Mouse (Mus musculus) kidney, embryonic 16.5 days (tissue): ENCODE results near the gene Muc5b. TPM values are rescaled to one million over a fixed set of nuclear protein-coding genes. Genes with fewer than 3 reads are reported as not detected.

Source experiments
- ATAC-seq: fragments of 200-750 bp; cut with Nextera tagmentation; 2 replicates; pipeline ENCODE4 v1.8.0; 2017; ENCODE audit warnings: moderate TSS enrichment; ENCODE audit not compliant: low FRiP score, low TSS enrichment
- H3K27ac ChIP-seq: fragments of 300-500 bp; sonication (generic); 2 replicates; pipeline ENCODE4 v1.5.1; 2014; ENCODE audit warnings: low read length
- H3K27me3 ChIP-seq: fragments of 300-500 bp; sonication (generic); 2 replicates; pipeline ENCODE4 v1.6.1; 2014; ENCODE audit warnings: low read length, control low read depth, mixed read lengths; ENCODE audit not compliant: insufficient read depth
- H3K36me3 ChIP-seq: fragments of 300-500 bp; sonication (generic); 2 replicates; pipeline ENCODE4 v1.6.1; 2014; ENCODE audit warnings: low read length, control low read depth, mixed read lengths; ENCODE audit not compliant: insufficient read depth
- H3K4me1 ChIP-seq: fragments of 300-500 bp; sonication (generic); 2 replicates; pipeline ENCODE4 v1.6.1; 2014; ENCODE audit warnings: low read length, control low read depth, mixed read lengths; ENCODE audit not compliant: insufficient read depth
- H3K4me2 ChIP-seq: fragments of 300-500 bp; sonication (generic); replicated peaks from 2 replicates; pipeline ENCODE4 v1.6.1; 2014; ENCODE audit warnings: low read depth, low read length
- H3K4me3 ChIP-seq: fragments of 300-500 bp; sonication (generic); 2 replicates; pipeline ENCODE4 v1.5.1; 2014; ENCODE audit warnings: mild to moderate bottlenecking, low read length
- H3K9ac ChIP-seq: fragments of 300-500 bp; sonication (generic); replicated peaks from 2 replicates; pipeline ENCODE4 v1.6.1; 2014; ENCODE audit warnings: low read length
- H3K9me3 ChIP-seq: fragments of 300-500 bp; sonication (generic); 2 replicates; pipeline ENCODE4 v1.6.1; 2016; ENCODE audit warnings: low read length, control low read depth
- WGBS: fragments of 180-500 bp; shearing (Covaris S2); extraction: QIAGEN DNeasy Blood & Tissue Kit; methylation state at CpG from one replicate; pipeline ENCODE4 v1.1.7; 2014; 5-methylcytosine and 5-hydroxymethylcytosine counted together
- polyA plus RNA-seq: library from polyadenylated mRNA; unstranded; fragments of >200 nt; fragmentation: Nextera tagmentation; extraction: Ambion mirVana; gene quantifications from 2 replicates; pipeline ENCODE4 v1.2.1, GENCODE M21; 2015

Muc5b gene
- polyA plus RNA-seq, 1 experiment from 2014 or later = 0.02 TPM

DNA sequence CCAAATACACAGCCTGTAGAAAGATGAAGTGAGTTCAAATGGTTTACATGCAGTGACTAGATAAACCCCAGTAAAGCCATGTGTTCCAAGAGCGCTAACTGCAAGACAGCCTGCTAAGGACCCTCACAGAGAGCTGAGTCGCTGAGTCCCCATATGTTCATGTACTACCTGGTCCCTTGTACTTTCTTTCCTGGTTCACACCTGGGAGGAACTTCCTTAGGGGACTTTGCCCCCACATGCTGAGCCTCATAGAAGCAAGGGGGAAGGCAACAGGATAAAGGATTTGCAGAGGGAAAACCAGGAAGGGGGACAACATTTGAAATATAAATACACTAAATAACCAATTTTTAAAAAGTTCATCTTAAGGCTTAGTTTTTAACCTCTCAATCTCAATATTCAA lies 39.9 kb downstream of the Muc5b start:
- no peaks in the 10 kb centered on the region for H3K9me3 ChIP-seq
- H3K27ac ChIP-seq = no peak overlapping the region
- no peak overlapping the region for H3K4me3 ChIP-seq
- ATAC-seq = no peak
- no peak overlapping the region for H3K9ac ChIP-seq
- H3K27me3 ChIP-seq = no peaks in the 10 kb centered on the region
- H3K4me1 ChIP-seq = no peaks in the 10 kb centered on the region
- no peak overlapping the region for H3K4me2 ChIP-seq
- 93% methylated on average over 2 of the region's 2 CpGs for WGBS
- H3K36me3 ChIP-seq = peaks cover 33% of the 10 kb centered on the region

DNA sequence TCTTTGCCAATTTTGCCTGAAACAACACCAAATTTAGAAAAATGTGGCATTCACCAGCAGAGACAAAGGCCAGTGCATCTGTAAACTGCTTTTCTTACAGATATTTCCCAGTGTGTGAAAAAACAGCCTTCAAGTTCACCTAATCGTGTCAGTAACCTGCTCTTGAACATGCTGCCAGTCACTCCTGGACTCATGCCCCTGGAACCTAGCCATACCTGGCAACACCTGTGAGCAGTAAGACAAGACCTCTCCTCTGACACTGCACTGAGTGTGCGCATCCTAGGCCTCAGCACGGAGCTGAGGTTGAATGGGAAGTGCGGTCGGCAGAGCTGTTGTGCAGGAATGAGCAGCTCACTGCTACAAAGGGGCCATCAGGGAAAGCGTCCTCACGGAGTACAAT lies 53.3 kb downstream of the Muc5b start:
- Histone ChIP-seq H3K27me3 (no peaks in the 10 kb centered on the region), H3K36me3 (peaks cover 46% of the 10 kb centered on the region)
- whole genome bisulfite sequencing = 94% methylated on average over 7 of the region's 7 CpGs

DNA sequence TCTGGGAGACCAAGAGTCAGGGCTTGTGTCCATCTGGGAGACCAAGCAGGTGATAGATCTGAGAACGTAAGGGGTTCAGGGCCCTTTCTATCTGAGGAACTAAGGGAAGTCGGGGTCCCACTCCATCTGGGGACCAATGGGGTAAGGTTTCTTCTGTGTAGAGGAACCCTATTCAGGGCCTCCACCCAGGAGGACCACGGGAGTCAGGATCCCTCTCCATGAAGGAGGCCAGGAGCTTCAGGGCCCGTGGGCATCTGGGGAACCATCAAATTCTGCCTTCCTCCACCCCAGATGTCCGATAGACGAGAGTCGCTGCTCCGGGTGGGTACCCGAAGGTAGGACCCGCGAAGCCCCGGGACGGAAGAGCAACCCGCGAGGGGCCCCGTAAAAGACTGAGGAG lies 63.0 kb downstream of the Muc5b start:
- H3K9ac ChIP-seq = peak overlapping the region; percentile 98
- no peaks in the 10 kb centered on the region for H3K36me3 ChIP-seq
- H3K4me2 ChIP-seq = peak overlapping the region; percentile 92
- ATAC-seq = peak; percentile 62
- peaks cover 8% of the 10 kb centered on the region for H3K27me3 ChIP-seq
- peaks cover 23% of the 10 kb centered on the region for H3K4me1 ChIP-seq
- H3K27ac ChIP-seq = peak overlapping the region; percentile 43
- H3K9me3 ChIP-seq = 0 out of 2 replicates have a peak, but pooled peaks cover 4% of the 10 kb centered on the region
- under 1% methylated on average over 16 of the region's 16 CpGs for WGBS
- peak overlapping the region; percentile 89 for H3K4me3 ChIP-seq

More for the DNA sequence above, 53.3 kb downstream of the Muc5b start:
- H3K4me2 ChIP-seq = no peak overlapping the region
- no peak overlapping the region for H3K4me3 ChIP-seq
- H3K9ac ChIP-seq = no peak overlapping the region
- ATAC-seq = no peak
- H3K27ac ChIP-seq = no peak overlapping the region
- H3K9me3 ChIP-seq = no peaks in the 10 kb centered on the region
- H3K4me1 ChIP-seq = no peaks in the 10 kb centered on the region

DNA sequence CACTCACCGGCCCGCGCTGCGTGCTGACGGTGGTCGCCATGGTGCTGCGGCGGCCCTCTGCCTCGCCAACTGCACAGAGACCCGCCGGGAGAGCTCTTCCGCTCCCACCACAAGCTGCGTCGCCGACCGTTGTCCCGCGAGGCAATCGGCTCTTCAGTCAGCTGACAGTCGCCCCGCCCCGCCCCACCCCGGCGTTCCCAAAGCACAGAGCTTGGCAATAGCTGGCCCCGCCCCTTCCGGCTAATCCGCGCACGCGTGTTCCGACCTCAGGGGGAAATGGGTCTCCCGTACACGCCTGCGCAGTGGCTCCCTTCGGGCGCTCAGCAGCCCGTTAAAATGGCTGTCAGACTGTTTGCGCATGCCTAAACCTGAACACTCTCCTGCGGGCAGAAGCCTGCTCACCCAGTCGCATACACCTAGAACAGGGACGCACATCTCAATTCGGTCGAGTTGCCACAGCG lies 63.4 kb downstream of the Muc5b start:
- H3K27me3 ChIP-seq = peaks cover 8% of the 10 kb centered on the region
- H3K4me3 ChIP-seq = peak overlapping the region; percentile 89
- WGBS = 0% methylated on average over 44 of the region's 44 CpGs
- H3K9ac ChIP-seq = peak overlapping the region; percentile 98
- peak overlapping the region; percentile 92 for H3K4me2 ChIP-seq
- H3K9me3 ChIP-seq = 0 out of 2 replicates have a peak, but pooled peaks cover 4% of the 10 kb centered on the region
- peak overlapping the region; percentile 43; the same call in 1 of the 2 replicates for H3K27ac ChIP-seq
- peaks cover 23% of the 10 kb centered on the region for H3K4me1 ChIP-seq
- no peaks in the 10 kb centered on the region for H3K36me3 ChIP-seq
- ATAC-seq = peak; percentile 98

DNA sequence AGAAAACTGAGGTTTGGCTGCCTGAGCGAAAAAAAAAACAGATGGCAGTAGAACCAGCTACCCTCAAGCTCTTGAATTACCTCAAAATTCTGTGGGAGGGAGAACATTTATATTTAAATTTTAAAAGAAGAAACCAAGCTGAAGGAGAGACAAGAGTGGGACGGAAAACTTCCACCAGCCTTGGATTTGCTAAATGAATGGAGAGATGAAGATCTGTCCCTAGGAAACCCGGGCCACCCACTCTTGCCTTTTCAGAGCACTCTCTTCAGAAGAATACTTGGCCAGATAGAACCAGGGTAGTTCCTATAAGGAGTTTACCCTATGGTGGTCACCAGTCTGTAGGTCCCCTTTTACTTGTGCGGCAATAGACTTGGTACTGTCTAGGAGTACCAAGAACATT lies 63.9 kb downstream of the Muc5b start:
- Histone ChIP-seq H3K27ac (no peak overlapping the region), H3K36me3 (no peaks in the 10 kb centered on the region), H3K9ac (peak overlapping the region; percentile 74), H3K4me3 (peak overlapping the region; percentile 89), H3K27me3 (peaks cover 8% of the 10 kb centered on the region), H3K4me1 (peaks cover 23% of the 10 kb centered on the region), H3K9me3 (0 out of 2 replicates have a peak, but pooled peaks cover 4% of the 10 kb centered on the region), H3K4me2 (peak overlapping the region; percentile 65)
- ATAC-seq = no peak
- 65% methylated on average over 4 of the region's 4 CpGs for WGBS

DNA sequence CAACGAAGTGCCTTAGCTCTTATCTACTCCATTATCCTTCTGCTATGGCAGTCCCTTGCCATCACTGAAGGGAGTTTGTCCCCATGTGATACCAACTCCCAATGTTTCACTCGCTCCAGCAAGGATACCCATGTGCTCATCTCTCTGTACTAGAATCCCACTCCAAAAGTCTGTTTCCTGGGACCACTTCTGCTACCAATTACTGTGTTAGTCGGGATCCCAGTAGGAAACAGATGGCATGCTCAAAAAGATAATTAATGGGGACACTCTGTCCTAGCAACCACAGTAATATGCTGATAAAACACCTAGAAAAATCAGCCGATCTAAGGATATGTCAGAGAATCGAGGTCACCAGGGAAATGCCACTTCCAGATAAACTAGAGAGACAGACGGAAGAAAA lies 69.7 kb downstream of the Muc5b start:
- peaks cover 39% of the 10 kb centered on the region for H3K27me3 ChIP-seq
- no peak for ATAC-seq
- H3K4me1 ChIP-seq = no peaks in the 10 kb centered on the region
- H3K9me3 ChIP-seq = 0 out of 2 replicates have a peak, but pooled peaks cover 2% of the 10 kb centered on the region
- no peak overlapping the region for H3K27ac ChIP-seq
- no peak overlapping the region for H3K4me3 ChIP-seq
- 76% methylated on average over 6 of the region's 6 CpGs for WGBS
- H3K4me2 ChIP-seq = no peak overlapping the region
- no peaks in the 10 kb centered on the region for H3K36me3 ChIP-seq
- no peak overlapping the region for H3K9ac ChIP-seq

DNA sequence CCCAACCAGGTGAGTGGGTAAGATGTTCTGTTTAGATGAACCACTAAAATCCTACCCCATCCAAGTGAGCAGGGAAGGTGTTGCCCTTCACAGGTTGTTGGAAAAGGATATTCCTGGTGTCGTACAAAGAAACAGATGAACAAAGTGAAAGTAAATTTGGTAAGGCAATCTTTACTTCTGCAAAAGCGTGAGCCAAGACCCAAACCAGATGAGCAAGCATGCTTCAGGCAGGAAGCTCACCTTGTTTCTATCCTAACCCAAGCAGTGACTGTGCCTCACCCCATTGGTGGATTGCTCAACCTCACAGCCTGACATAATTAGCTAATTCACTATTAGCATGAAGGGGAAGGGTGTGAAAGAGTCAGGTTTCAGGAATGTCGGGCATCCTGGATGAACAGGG lies 72.4 kb downstream of the Muc5b start:
- no peaks in the 10 kb centered on the region for H3K4me1 ChIP-seq
- no peak overlapping the region for H3K9ac ChIP-seq
- no peak overlapping the region for H3K27ac ChIP-seq
- no peaks in the 10 kb centered on the region for H3K9me3 ChIP-seq
- 52% methylated on average over 3 of the region's 3 CpGs for WGBS
- peaks cover 42% of the 10 kb centered on the region for H3K27me3 ChIP-seq
- no peaks in the 10 kb centered on the region for H3K36me3 ChIP-seq
- H3K4me3 ChIP-seq = no peak overlapping the region
- ATAC-seq = no peak
- H3K4me2 ChIP-seq = no peak overlapping the region

DNA sequence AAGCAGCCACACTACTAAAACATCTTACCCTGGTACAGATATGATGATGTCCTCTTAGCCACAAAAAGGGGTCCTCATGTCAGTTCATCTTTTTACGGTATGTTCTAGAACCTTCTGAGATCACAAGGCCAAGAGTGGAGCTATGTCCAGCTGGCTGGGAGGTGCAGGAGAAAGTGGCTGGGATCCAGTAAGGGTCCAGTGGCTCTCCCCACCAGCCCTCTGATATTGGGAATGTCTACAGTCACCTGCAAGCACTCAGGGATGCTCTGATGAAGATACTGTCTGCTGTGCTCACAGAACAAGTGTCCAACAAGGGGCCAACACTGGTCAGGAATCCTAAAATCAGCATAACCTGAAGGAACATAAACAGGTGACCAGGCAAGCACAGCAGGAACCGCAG lies 79.5 kb downstream of the Muc5b start, which contains the start of gene Tollip:
TSS of gene Tollip (minus strand) at position 101 of the 400 bp plus-strand sequence.
- WGBS = 85% methylated on average over 2 of the region's 2 CpGs
- Histone ChIP-seq H3K4me1 (no peaks in the 10 kb centered on the region), H3K9ac (no peak within 1 kb of the TSS), H3K27ac (no peak within 1 kb of the TSS), H3K36me3 (no peaks in the 10 kb centered on the region), H3K27me3 (peaks cover 11% of the 10 kb centered on the region), H3K4me2 (no peak within 1 kb of the TSS), H3K9me3 (no peaks in the 10 kb centered on the region), H3K4me3 (no peak within 1 kb of the TSS)
- no peak for ATAC-seq

Other genes starting within 250 kb of the Muc5b start
- gene Muc6, start 183.8 kb upstream of the Muc5b start, polyA plus RNA-seq = 0.24 and 0.26 TPM in 2 replicates
- 0.17 and 0.45 TPM in 2 replicates for gene Muc2, start 148.7 kb upstream of the Muc5b start, polyA plus RNA-seq
- not detected in 2 replicates for gene Muc5ac, start 50.1 kb upstream of the Muc5b start, polyA plus RNA-seq
- gene Tollip, start 79.4 kb downstream of the Muc5b start, polyA plus RNA-seq = 52.6 and 53.3 TPM in 2 replicates
- 0.61 and 0.85 TPM in 2 replicates for gene Brsk2, start 110.7 kb downstream of the Muc5b start, polyA plus RNA-seq
- 69.1 and 77.2 TPM in 2 replicates for gene Mob2, start 222.0 kb downstream of the Muc5b start, polyA plus RNA-seq